In the genomic region with DNA sequence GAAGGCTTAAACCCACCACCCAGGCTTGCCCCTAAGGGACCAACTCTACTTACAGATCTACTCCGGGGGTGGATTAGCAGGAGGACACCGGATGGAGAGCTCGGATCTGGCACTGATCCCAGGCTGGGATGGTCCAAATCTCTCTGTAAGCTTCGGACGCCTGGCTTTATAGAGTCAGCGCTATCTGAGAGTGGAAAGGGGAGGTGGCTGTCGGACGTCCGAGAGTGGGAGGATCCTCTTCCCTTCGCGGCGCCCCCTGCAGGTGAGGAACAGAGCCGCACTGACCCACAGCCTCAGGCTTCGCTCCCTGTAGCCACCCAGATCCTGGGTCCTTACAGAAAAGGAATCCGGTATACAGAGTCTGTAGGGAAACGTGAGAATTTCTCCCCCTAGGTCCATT, we compare ENCODE assay signal across 8 mouse cellular contexts. TPM values are rescaled to one million over a fixed set of nuclear protein-coding genes. Genes with fewer than 3 reads are reported as not detected.
DNase-seq lines count a peak whose midpoint lies in the region; ATAC-seq and TF ChIP-seq lines count a peak whose summit lies in the region.

Myh11 (minus strand) TSS at position 150 of the 400 bp plus-strand sequence.

- H3K36me3 ChIP-seq in intestine, embryonic 15.5 days = no peaks in the 10 kb centered on the region
- H3K36me3 ChIP-seq in liver, embryonic 14.5 days (replicated peaks; ENCODE audit: control insufficient read depth, insufficient read depth, low read depth) = no peaks in the 10 kb centered on the region
- no peaks in the 10 kb centered on the region for H3K36me3 ChIP-seq in neural tube, embryonic 11.5 days (ENCODE audit: control insufficient read depth, insufficient read depth, low read length)

- peak within 1 kb of the TSS; percentile 79 for H3K27ac ChIP-seq in intestine, embryonic 15.5 days
- H3K27ac ChIP-seq in liver, embryonic 14.5 days = no peak within 1 kb of the TSS
- H3K27ac ChIP-seq in neural tube, embryonic 11.5 days (ENCODE audit: low read depth, low read length) = no peak within 1 kb of the TSS

- TF ChIP-seq EP300 in liver, embryonic 14.5 days (IDR thresholded peaks at IDR 0.05; ENCODE audit: low read depth) = no peak

- TF ChIP-seq CTCF in liver, embryonic 14.5 days (IDR thresholded peaks at IDR 0.05; ENCODE audit: low read depth) = peak; percentile 84

- H3K9me3 ChIP-seq in intestine, embryonic 15.5 days = no peaks in the 10 kb centered on the region
- H3K9me3 ChIP-seq in liver, embryonic 14.5 days (ENCODE audit: control insufficient read depth, low read length) = no peaks in the 10 kb centered on the region
- no peaks in the 10 kb centered on the region for H3K9me3 ChIP-seq in neural tube, embryonic 11.5 days (ENCODE audit: control insufficient read depth, low read length)

- peaks cover 8% of the 10 kb centered on the region for H3K4me1 ChIP-seq in intestine, embryonic 15.5 days (replicated peaks)
- H3K4me1 ChIP-seq in liver, embryonic 14.5 days (replicated peaks; ENCODE audit: control insufficient read depth in 2 of 2, insufficient read depth in 2 of 2, low read length in 1 of 2) = no peaks in the 10 kb centered on the region
- H3K4me1 ChIP-seq in neural tube, embryonic 11.5 days (ENCODE audit: control insufficient read depth, insufficient read depth, low read length) = no peaks in the 10 kb centered on the region

- peak within 1 kb of the TSS; percentile 59 for H3K4me2 ChIP-seq in intestine, embryonic 15.5 days (replicated peaks)
- 0 out of 2 replicates have a peak within 1 kb of the TSS, but pooled peaks have one; percentile 14 for H3K4me2 ChIP-seq in liver, embryonic 14.5 days (ENCODE audit: low read depth)
- H3K4me2 ChIP-seq in neural tube, embryonic 11.5 days (ENCODE audit: low read depth) = peak within 1 kb of the TSS; percentile 35

- H3K9ac ChIP-seq in intestine, embryonic 15.5 days = peak within 1 kb of the TSS; percentile 29
- H3K9ac ChIP-seq in liver, embryonic 14.5 days (replicated peaks) = no peak within 1 kb of the TSS
- no peak within 1 kb of the TSS; the same call in 1 of the 2 replicates for H3K9ac ChIP-seq in neural tube, embryonic 11.5 days (ENCODE audit: low read length)

- 3% methylated on average over 16 of the region's 16 CpGs for WGBS in intestine, embryonic 15.5 days
- WGBS in liver, embryonic 14.5 days (ENCODE audit: insufficient replicate concordance) = 11% methylated on average over 15 of the region's 16 CpGs
- 8% methylated on average over 16 of the region's 16 CpGs for WGBS in neural tube, embryonic 11.5 days

- no peaks in the 10 kb centered on the region for H3K27me3 ChIP-seq in intestine, embryonic 15.5 days (replicated peaks)
- H3K27me3 ChIP-seq in liver, embryonic 14.5 days (ENCODE audit: control insufficient read depth, insufficient read depth, low read length) = peaks cover 12% of the 10 kb centered on the region
- peaks cover 12% of the 10 kb centered on the region; the same call in 1 of the 2 replicates for H3K27me3 ChIP-seq in neural tube, embryonic 11.5 days (ENCODE audit: control insufficient read depth, insufficient read depth, low read length)

- DNase-seq in left cerebral cortex, adult 8-10 months (ENCODE audit: low spot score in 2 of 2) = peak; percentile 8 to 17
- no peak for DNase-seq in left cerebral cortex, postnatal 36 days (ENCODE audit: low spot score in 2 of 2)
- peak; percentile 76 for DNase-seq in embryo, embryonic 10.5 days (ENCODE audit: low spot score)
- no peak for DNase-seq in gonadal fat pad, adult 2 months (ENCODE audit: low read depth)
- DNase-seq in liver, embryonic 14.5 days (ENCODE audit: low read depth in 3 of 3, low spot score in 3 of 3) = peak in 1 of 3 experiments; percentile 36
- peak; percentile 71 for DNase-seq in neural tube, embryonic 11.5 days (ENCODE audit: low spot score)
- DNase-seq in testis, postnatal 14 days (ENCODE audit: low spot score) = peak; percentile 80

- ATAC-seq in intestine, embryonic 15.5 days = peak; percentile 78
- ATAC-seq in liver, embryonic 14.5 days (ENCODE audit: insufficient read depth) = peak; percentile 60; the same call in 1 of the 2 replicates
- peak; percentile 60; the same call in 1 of the 2 replicates for ATAC-seq in neural tube, embryonic 11.5 days (ENCODE audit: insufficient read depth, low FRiP score, low TSS enrichment)

- intact Hi-C loops in left cerebral cortex, postnatal 36 days (cut with DNase I) = no loop called here

- H3K4me3 ChIP-seq in intestine, embryonic 15.5 days (replicated peaks) = peak within 1 kb of the TSS; percentile 24
- H3K4me3 ChIP-seq in liver, embryonic 14.5 days (ENCODE audit: insufficient read depth in 1 of 2, low read depth in 2 of 2, low read length in 2 of 2) = no peak within 1 kb of the TSS
- H3K4me3 ChIP-seq in neural tube, embryonic 11.5 days (ENCODE audit: low read depth, low read length) = 0 out of 2 replicates have a peak within 1 kb of the TSS, but pooled peaks have one; percentile 6

RNA-seq across cellular contexts. Expression of gene Myh11, which starts in this region (rescaled TPM):
- 1 to 10 TPM; 3.3 to 5.0 (median 4.4) TPM for total RNA-seq in left cerebral cortex, adult 8-10 months (2022)
- total RNA-seq in left cerebral cortex, postnatal 36 days (2021) = 1 to 10 TPM; 4.1 to 6.7 TPM
- polyA plus RNA-seq in gonadal fat pad, adult 2 months (2012; rRNA removed) = 119 and 132 TPM in 2 replicates
- 154 and 160 TPM in 2 replicates for polyA plus RNA-seq in intestine, embryonic 15.5 days (2015; fragmentation: Nextera tagmentation; extraction: Ambion mirVana)
- polyA plus RNA-seq in liver, embryonic 14.5 days (2012; rRNA removed) = 0.41 and 0.46 TPM in 2 replicates
- 0.24 and 0.32 TPM in 2 replicates for polyA plus RNA-seq in liver, embryonic 14.5 days (2014; fragmentation: Nextera tagmentation; extraction: Ambion mirVana)
- 0.27 and 0.32 TPM in 2 replicates for polyA plus RNA-seq in neural tube, embryonic 11.5 days (2014; fragmentation: Nextera tagmentation; extraction: Ambion mirVana)

Comparison
In these comparisons a context has a peak if more than half of its experiments do, and no peak if none do; other contexts are left out.
1. RNA of gene Myh11 (polyA plus RNA-seq): 154 to 160 TPM in intestine, embryonic 15.5 days and 119 to 132 TPM in gonadal fat pad, adult 2 months; 0.24 to 0.46 TPM in liver, embryonic 14.5 days and 0.27 to 0.32 TPM in neural tube, embryonic 11.5 days; every median in the first group is over 10 times any median in the second.
2. DNase-seq: peak in left cerebral cortex, adult 8-10 months (2 of 2), embryo, embryonic 10.5 days (single experiment) and testis, postnatal 14 days (single experiment); none in left cerebral cortex, postnatal 36 days (0 of 2) and gonadal fat pad, adult 2 months (single experiment).
3. Peak in ATAC-seq and H3K4me2 ChIP-seq in liver, embryonic 14.5 days; RNA of the gene not detected or under 1 TPM.
4. Peak in DNase-seq, ATAC-seq, H3K4me3 ChIP-seq and H3K4me2 ChIP-seq in neural tube, embryonic 11.5 days; RNA of the gene not detected or under 1 TPM.
5. Peak in every context shown above with its lines, with median percentiles within 50 percentile points of each other: ATAC-seq and H3K4me2 ChIP-seq.